Comparison of ENCODE assay signal across 9 mouse cellular contexts in the genomic region with DNA sequence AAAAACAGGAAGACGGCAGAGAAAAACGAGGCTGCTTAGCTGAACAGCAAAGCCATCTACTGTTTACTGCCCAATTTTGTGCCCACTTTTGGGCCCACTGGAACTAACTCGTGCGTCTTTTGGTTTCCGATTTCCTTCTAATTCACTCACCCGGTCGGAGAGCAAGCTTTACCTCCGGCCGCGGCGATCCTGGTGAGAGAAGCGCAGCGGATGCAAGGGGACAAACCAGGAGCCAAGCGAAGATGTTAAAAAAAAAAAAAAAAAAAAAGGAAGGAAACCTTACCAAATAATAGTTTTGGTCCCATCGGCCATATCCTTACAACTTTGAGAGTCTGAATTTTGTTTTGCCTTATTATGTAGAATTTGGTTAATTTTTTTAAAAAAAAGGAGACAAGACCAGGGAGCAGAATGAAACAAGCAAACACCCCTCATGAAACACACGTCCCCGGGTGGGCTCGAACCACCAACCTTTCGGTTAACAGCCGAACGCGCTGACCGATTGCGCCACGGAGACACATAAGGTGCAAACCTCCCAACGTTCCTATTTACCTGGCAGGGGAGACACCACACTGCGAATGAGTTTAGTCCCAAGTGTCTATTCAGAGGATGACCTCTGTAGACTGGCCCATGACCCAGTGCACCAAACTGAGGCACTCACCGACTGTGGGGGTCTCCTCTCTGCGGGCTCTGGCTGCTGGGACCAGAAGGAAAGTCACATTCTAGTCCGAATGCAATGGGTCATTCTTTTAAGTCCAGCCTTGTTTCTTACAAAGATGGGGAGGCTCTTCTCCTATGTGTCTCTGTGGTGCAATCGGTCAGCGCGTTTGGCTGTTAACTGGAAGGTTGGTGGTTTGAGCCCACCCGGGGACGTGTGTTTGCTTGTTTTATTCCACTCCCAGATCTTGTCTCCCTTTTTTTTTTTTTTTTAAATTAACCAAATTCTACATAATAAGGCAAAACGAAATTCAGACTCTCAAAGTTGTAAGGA. TPM values are rescaled to one million over a fixed set of nuclear protein-coding genes. Genes with fewer than 3 reads are reported as not detected.
A peak's percentile ranks its signal among the peaks of the same experiment; 100 is the strongest.
DNase-seq lines count a peak whose midpoint lies in the region; ATAC-seq and TF ChIP-seq lines count a peak whose summit lies in the region.
"Had no signal": no experiment of that assay in that cellular context is flagged by ENCODE, and none has a peak within 500 bp of the region (broad histone marks: within the 10 kb centered on the region; RNA-seq: fewer than 3 reads in every experiment).

No protein-coding gene starts in this region.

- TF ChIP-seq POLR2A in heart, adult 2 months (IDR thresholded peaks at IDR 0.05; ENCODE audit: insufficient read depth, low read depth, low read length) = no peak

- no peak for DNase-seq in heart, adult 2 months
- DNase-seq in heart, postnatal 25 days (ENCODE audit: low spot score) = no peak
- peak; percentile 90 for DNase-seq in ES-CJ7 (ENCODE audit: low read depth, low spot score)
- no peak for DNase-seq in right cerebral cortex, postnatal 4 days
- no peak for DNase-seq in spleen, postnatal 4 days (ENCODE audit: low spot score in 2 of 2)
- no peak for DNase-seq in spleen, postnatal 14 days (ENCODE audit: low spot score in 2 of 2)

- H3K79me2 ChIP-seq in heart, adult 2 months (replicated peaks; ENCODE audit: control insufficient read depth, insufficient read depth, low read length) = no peaks in the 10 kb centered on the region

- H3K9me3 ChIP-seq in heart, embryonic 16.5 days (replicated peaks; ENCODE audit: control insufficient read depth, low read length) = no peaks in the 10 kb centered on the region
- peaks cover 31% of the 10 kb centered on the region for H3K9me3 ChIP-seq in megakaryocyte, embryonic 14.5 days
- H3K9me3 ChIP-seq: G1E had no signal

- 7% methylated on average over 36 of the region's 36 CpGs for WGBS in heart, adult 2 months
- 5% methylated on average over 36 of the region's 36 CpGs for WGBS in heart, embryonic 16.5 days

- H3K27me3 ChIP-seq in heart, adult 2 months (ENCODE audit: control insufficient read depth, insufficient read depth, low read length) = peaks cover 27% of the 10 kb centered on the region
- peaks cover 83% of the 10 kb centered on the region for H3K27me3 ChIP-seq in heart, embryonic 16.5 days (ENCODE audit: control insufficient read depth, insufficient read depth, low read length)
- peaks cover 89% of the 10 kb centered on the region for H3K27me3 ChIP-seq in megakaryocyte, embryonic 14.5 days (replicated peaks)

- H3K36me3 ChIP-seq in heart, adult 2 months (ENCODE audit: control insufficient read depth, insufficient read depth, low read length) = no peaks in the 10 kb centered on the region
- no peaks in the 10 kb centered on the region for H3K36me3 ChIP-seq in heart, embryonic 16.5 days (ENCODE audit: control insufficient read depth, insufficient read depth)
- H3K36me3 ChIP-seq in megakaryocyte, embryonic 14.5 days (replicated peaks; ENCODE audit: low read length) = no peaks in the 10 kb centered on the region
- H3K36me3 ChIP-seq: G1E had no signal

- intact Hi-C loops in heart, adult 2 months (cut with DNase I) = no loop called here
- intact Hi-C loops in heart, postnatal 25 days (cut with DNase I) = loop anchor here (10.0 kb wide), 1 partner anchor 60 kb away; no protein-coding TSS in a partner anchor

- H3K9ac ChIP-seq in heart, adult 2 months (ENCODE audit: low read depth, low read length) = no peak overlapping the region
- H3K9ac ChIP-seq in heart, embryonic 16.5 days (ENCODE audit: low read length) = no peak overlapping the region

- peak overlapping the region; percentile 17; the same call in 1 of the 2 replicates for H3K4me3 ChIP-seq in heart, adult 2 months
- H3K4me3 ChIP-seq in heart, embryonic 16.5 days (ENCODE audit: low read length) = peak overlapping the region; percentile 44
- H3K4me3 ChIP-seq in megakaryocyte, embryonic 14.5 days (replicated peaks) = peak overlapping the region; percentile 91

- TF ChIP-seq CTCF in heart, adult 2 months (IDR thresholded peaks at IDR 0.05) = no peak

- ATAC-seq in heart, embryonic 16.5 days (replicated peaks; ENCODE audit: extremely low read depth, insufficient read depth, low FRiP score) = no peak

- H3K27ac ChIP-seq in heart, adult 2 months = no peak overlapping the region
- H3K27ac ChIP-seq in heart, embryonic 16.5 days (ENCODE audit: low read length) = no peak overlapping the region

- H3K4me2 ChIP-seq in heart, embryonic 16.5 days (ENCODE audit: low read depth, low read length) = peak overlapping the region; percentile 65

- no peak for TF ChIP-seq EP300 in heart, adult 2 months (IDR thresholded peaks at IDR 0.05; ENCODE audit: insufficient read depth, low read depth, low read length)

- peaks cover 2% of the 10 kb centered on the region for H3K4me1 ChIP-seq in heart, adult 2 months (ENCODE audit: control insufficient read depth, insufficient read depth, low read length)
- H3K4me1 ChIP-seq in heart, embryonic 16.5 days (ENCODE audit: control insufficient read depth, insufficient read depth, low read length) = peaks cover 5% of the 10 kb centered on the region
- peaks cover 44% of the 10 kb centered on the region for H3K4me1 ChIP-seq in megakaryocyte, embryonic 14.5 days

RNA-seq across cellular contexts. Expression of a gene that starts 40.7 kb away (rescaled TPM):
- 1 to 10 TPM; 1.2 to 1.3 TPM for total RNA-seq in heart, adult 2 months (2021)
- 1.1 and 2.4 TPM in 2 replicates for polyA plus RNA-seq in heart, adult 2 months (2012; rRNA removed)
- total RNA-seq in heart, postnatal 25 days (2021) = 1 to 10 TPM in 1 of 2 experiments, under 1 TPM in 1; 0.94 to 1.1 TPM
- polyA plus RNA-seq in heart, embryonic 16.5 days (2015; fragmentation: Nextera tagmentation; extraction: Ambion mirVana) = 1.6 and 2.5 TPM in 2 replicates
- polyA plus RNA-seq in megakaryocyte, embryonic 14.5 days (2012; ENCODE audit: insufficient read depth, low replicate concordance) = 0.86 and 1.7 TPM in 2 replicates
- polyA plus RNA-seq: G1E had no signal

Comparison
In these comparisons a context has a peak if more than half of its experiments do, and no peak if none do; other contexts are left out.
1. H3K4me3 ChIP-seq: peak in every context shown above with its lines; median percentile 91 in megakaryocyte, embryonic 14.5 days; 44 in heart, embryonic 16.5 days; 17 in heart, adult 2 months.